Mouse (Mus musculus) embryonic facial prominence, embryonic 14.5 days (tissue): ENCODE results near the gene Ercc6. TPM values are rescaled to one million over a fixed set of nuclear protein-coding genes. Genes with fewer than 3 reads are reported as not detected.

Source experiments
- ATAC-seq: fragments of 200-750 bp; cut with Nextera tagmentation; 2 replicates; pipeline ENCODE4 v1.8.0; 2017; ENCODE audit warnings: low read depth, moderate number of reproducible peaks, moderate TSS enrichment
- DNase-seq: peaks from one replicate; pipeline ENCODE4 v3.0.0-alpha.2; 2015; ENCODE audit warnings: low spot score
- H3K27ac ChIP-seq: fragments of 300-500 bp; sonication (generic); replicated peaks from 2 replicates; pipeline ENCODE4 v1.5.1; 2014; ENCODE audit warnings: low read depth, mild to moderate bottlenecking, low read length, moderate library complexity
- H3K27me3 ChIP-seq: fragments of 300-500 bp; sonication (generic); replicated peaks from 2 replicates; pipeline ENCODE4 v1.6.1; 2014; ENCODE audit warnings: low read length; ENCODE audit not compliant: control insufficient read depth, insufficient read depth
- H3K36me3 ChIP-seq: fragments of 300-500 bp; sonication (generic); 2 replicates; pipeline ENCODE4 v1.6.1; 2014; ENCODE audit warnings: low read length, mixed read lengths; ENCODE audit not compliant: control insufficient read depth, insufficient read depth
- H3K4me1 ChIP-seq: fragments of 300-500 bp; sonication (generic); 2 replicates; pipeline ENCODE4 v1.6.1; 2014; ENCODE audit warnings: antibody characterized with exemption, low read length; ENCODE audit not compliant: control insufficient read depth, insufficient read depth
- H3K4me2 ChIP-seq: fragments of 300-500 bp; sonication (generic); 2 replicates; pipeline ENCODE4 v1.6.1; 2014; ENCODE audit warnings: low read depth, mild to moderate bottlenecking, low read length, moderate library complexity, mixed read lengths
- H3K4me3 ChIP-seq: fragments of 300-500 bp; sonication (generic); 2 replicates; pipeline ENCODE4 v1.5.1; 2014; ENCODE audit warnings: low read depth, mild to moderate bottlenecking, low read length
- H3K9ac ChIP-seq: fragments of 300-500 bp; sonication (generic); 2 replicates; pipeline ENCODE4 v1.6.1; 2014; ENCODE audit warnings: low read depth, mild to moderate bottlenecking, low read length, moderate library complexity, mixed read lengths
- H3K9me3 ChIP-seq: fragments of 300-500 bp; sonication (generic); 2 replicates; pipeline ENCODE4 v1.6.1; 2016; ENCODE audit warnings: low read length; ENCODE audit not compliant: control insufficient read depth
- WGBS: fragments of 180-500 bp; shearing (Covaris S2); extraction: QIAGEN DNeasy Blood & Tissue Kit; methylation state at CpG from one replicate; pipeline ENCODE4 v1.1.7; 2014; 5-methylcytosine and 5-hydroxymethylcytosine counted together
- polyA plus RNA-seq: library from polyadenylated mRNA; unstranded; fragments of >200 nt; fragmentation: Nextera tagmentation; extraction: Ambion mirVana; gene quantifications from 2 replicates; pipeline ENCODE4 v1.2.1, GENCODE M21; 2014

Gene Ercc6
- polyA plus RNA-seq, 1 experiment from 2014 or later, result 13.4 TPM

DNA sequence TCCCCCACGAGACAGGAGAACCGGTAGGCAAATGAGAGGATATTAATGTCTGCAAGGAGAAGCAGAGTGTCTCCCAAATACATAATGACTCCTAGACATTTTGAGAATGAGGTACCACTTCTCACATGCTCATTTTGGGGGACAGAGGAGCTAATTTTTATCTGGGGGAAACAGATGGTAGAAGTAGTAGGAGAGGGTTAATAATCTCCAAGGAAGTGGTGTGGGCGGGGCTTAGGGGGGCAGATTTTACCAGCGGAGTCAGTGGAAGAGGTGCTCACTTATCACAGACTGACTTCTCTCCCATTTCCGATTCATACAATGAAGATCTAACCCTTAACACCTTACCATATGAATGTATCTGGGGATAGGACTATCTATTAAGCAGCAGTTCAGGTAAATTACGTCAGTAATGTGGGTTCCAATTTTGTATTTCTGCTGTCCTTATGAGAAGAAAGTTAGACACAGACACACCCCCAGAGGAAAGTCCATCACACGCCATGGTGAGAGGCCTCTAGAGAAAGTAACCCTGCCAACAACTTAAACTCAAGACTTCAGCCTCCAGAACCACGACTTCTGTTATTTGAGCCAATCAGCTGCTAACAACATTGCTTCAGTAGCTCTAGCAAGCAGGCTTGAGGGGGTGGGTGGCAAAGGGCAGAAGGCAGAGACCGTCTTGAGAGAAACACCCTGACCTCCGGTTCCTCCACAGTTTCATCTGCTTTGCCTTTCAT, 5.1 kb upstream of the Ercc6 start:
- ATAC-seq (no peak), DNase-seq (no peak)
- no peak overlapping the region for H3K9ac ChIP-seq
- no peak overlapping the region for H3K27ac ChIP-seq
- H3K4me2 ChIP-seq, result no peak overlapping the region
- no peaks in the 10 kb centered on the region for H3K27me3 ChIP-seq
- no peaks in the 10 kb centered on the region for H3K4me1 ChIP-seq
- H3K9me3 ChIP-seq, result no peaks in the 10 kb centered on the region
- H3K36me3 ChIP-seq, result no peaks in the 10 kb centered on the region
- H3K4me3 ChIP-seq, result no peak overlapping the region
- WGBS, result 64% methylated on average over 10 of the region's 10 CpGs

DNA sequence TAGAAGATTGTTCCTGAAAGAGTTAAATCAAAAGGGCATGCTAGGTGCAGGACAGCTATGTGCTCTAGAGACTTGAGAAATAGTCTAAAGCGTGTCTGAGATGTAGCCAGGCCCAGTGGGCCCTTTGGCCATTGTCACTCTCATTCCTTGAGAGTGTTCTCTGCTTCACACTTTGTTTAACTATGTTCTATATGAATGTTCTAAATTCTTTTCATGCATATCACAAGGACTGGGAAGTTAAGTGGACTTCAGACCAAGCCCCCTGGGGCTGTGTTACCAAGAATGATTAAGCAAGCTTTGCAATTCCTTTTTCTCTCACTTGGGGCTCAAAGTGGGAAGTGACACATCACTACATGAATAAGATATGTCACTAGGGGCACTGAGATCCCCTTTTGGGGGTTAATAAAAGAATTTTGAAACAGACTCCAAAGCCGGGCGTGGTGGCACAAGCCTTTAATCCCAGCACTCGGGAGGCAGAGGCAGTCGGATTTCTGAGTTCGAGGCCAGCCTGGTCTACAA, 3.8 kb upstream of the Ercc6 start:
- Histone ChIP-seq H3K36me3 (no peaks in the 10 kb centered on the region), H3K9me3 (no peaks in the 10 kb centered on the region), H3K27me3 (no peaks in the 10 kb centered on the region), H3K4me1 (peaks cover 6% of the 10 kb centered on the region; the same call in 1 of the 2 replicates), H3K4me2 (no peak overlapping the region), H3K9ac (no peak overlapping the region), H3K4me3 (no peak overlapping the region), H3K27ac (no peak overlapping the region)
- WGBS, result 82% methylated on average over 6 of the region's 6 CpGs
- DNase-seq (no peak), ATAC-seq (no peak)

- DNase-seq (no peak), ATAC-seq (no peak)
- H3K36me3 ChIP-seq, result peaks cover 16% of the 10 kb centered on the region; the same call in 1 of the 2 replicates
- H3K27me3 ChIP-seq, result no peaks in the 10 kb centered on the region
- no peaks in the 10 kb centered on the region for H3K9me3 ChIP-seq
- WGBS, result 43% methylated on average over 9 of the region's 9 CpGs
- peaks cover 8% of the 10 kb centered on the region; the same call in 1 of the 2 replicates for H3K4me1 ChIP-seq
- peak overlapping the region; percentile 61 for H3K4me2 ChIP-seq
- no peak overlapping the region for H3K27ac ChIP-seq
- H3K4me3 ChIP-seq, result peak overlapping the region; percentile 87
- H3K9ac ChIP-seq, result peak overlapping the region; percentile 82
These were observed 409 bp upstream of the Ercc6 start for GRCm38 (mm10) chr14:32512912-32513311.

- 83% methylated on average over 1 of the region's 1 CpGs for WGBS
- ATAC-seq (no peak), DNase-seq (no peak)
- H3K4me2 ChIP-seq, result no peak overlapping the region
- no peaks in the 10 kb centered on the region for H3K9me3 ChIP-seq
- peaks cover 42% of the 10 kb centered on the region for H3K36me3 ChIP-seq
- H3K27me3 ChIP-seq, result no peaks in the 10 kb centered on the region
- H3K27ac ChIP-seq, result no peak overlapping the region
- H3K4me3 ChIP-seq, result no peak overlapping the region
- no peak overlapping the region for H3K9ac ChIP-seq
- peaks cover 8% of the 10 kb centered on the region; the same call in 1 of the 2 replicates for H3K4me1 ChIP-seq
These were observed 2.8 kb downstream of the Ercc6 start for GRCm38 (mm10) chr14:32516086-32516485.

DNA sequence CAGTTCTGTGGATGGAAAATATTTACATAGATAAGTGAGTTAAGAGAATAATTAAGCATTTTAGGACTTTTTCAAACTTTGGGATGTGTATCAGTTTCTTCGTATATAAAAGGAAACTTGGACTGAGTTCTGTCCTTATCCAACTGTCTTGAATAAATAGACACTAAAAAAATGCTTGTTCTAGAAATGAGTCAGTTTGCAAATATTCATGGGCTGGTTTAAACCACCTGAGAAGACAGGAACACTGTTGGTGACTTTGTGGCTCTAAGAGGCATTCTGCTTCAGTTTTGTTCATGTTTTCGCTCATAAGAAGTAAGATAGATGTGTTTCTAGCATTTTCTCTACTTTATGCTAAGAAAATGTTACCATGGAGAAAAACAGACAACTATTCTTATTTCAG, 5.2 kb downstream of the Ercc6 start:
- peaks cover 13% of the 10 kb centered on the region for H3K4me1 ChIP-seq
- no peak overlapping the region for H3K4me3 ChIP-seq
- peaks cover 59% of the 10 kb centered on the region for H3K36me3 ChIP-seq
- no peaks in the 10 kb centered on the region for H3K27me3 ChIP-seq
- H3K9me3 ChIP-seq, result no peaks in the 10 kb centered on the region
- WGBS, result 92% methylated on average over 2 of the region's 2 CpGs
- ATAC-seq, result no peak
- no peak overlapping the region for H3K4me2 ChIP-seq
- no peak overlapping the region for H3K9ac ChIP-seq
- no peak overlapping the region for H3K27ac ChIP-seq
- no peak for DNase-seq

GRCm38 (mm10) chr14:32520400-32520926, 7.1 kb downstream of the Ercc6 start:
- Histone ChIP-seq H3K27ac (no peak overlapping the region), H3K36me3 (peaks cover 59% of the 10 kb centered on the region), H3K9me3 (no peaks in the 10 kb centered on the region), H3K9ac (no peak overlapping the region), H3K27me3 (no peaks in the 10 kb centered on the region), H3K4me2 (no peak overlapping the region), H3K4me1 (peaks cover 6% of the 10 kb centered on the region; the same call in 1 of the 2 replicates), H3K4me3 (no peak overlapping the region)
- DNase-seq, result no peak
- WGBS, result 57% methylated on average over 7 of the region's 7 CpGs
- 0 out of 2 replicates have a peak, but pooled peaks have one; percentile 37 for ATAC-seq

DNA sequence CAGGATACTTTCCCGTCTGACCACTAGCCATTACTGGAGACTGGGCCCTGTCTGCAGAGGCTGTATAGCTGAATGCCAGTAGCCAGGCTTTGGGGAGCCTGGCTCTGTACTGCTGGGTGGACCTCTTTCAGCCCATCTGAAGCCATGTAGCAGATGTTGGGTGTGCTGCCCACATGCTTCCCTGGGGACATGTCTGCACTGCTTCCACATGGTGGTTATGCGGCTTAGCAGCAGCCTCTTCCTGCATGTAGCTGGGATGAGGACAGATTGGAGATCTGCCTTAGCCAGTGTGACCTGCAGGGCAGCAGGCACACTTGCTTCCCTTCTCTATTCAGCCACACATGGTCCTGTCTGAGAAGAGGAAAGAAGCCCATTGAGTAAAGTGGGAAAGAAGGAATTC, 9.0 kb downstream of the Ercc6 start:
- Histone ChIP-seq H3K4me1 (peaks cover 6% of the 10 kb centered on the region; the same call in 1 of the 2 replicates), H3K9ac (no peak overlapping the region), H3K27me3 (no peaks in the 10 kb centered on the region), H3K27ac (no peak overlapping the region), H3K36me3 (peaks cover 66% of the 10 kb centered on the region), H3K4me2 (no peak overlapping the region), H3K4me3 (no peak overlapping the region), H3K9me3 (no peaks in the 10 kb centered on the region)
- DNase-seq (no peak), ATAC-seq (no peak)
- WGBS, result 59% methylated on average over 2 of the region's 2 CpGs

DNA sequence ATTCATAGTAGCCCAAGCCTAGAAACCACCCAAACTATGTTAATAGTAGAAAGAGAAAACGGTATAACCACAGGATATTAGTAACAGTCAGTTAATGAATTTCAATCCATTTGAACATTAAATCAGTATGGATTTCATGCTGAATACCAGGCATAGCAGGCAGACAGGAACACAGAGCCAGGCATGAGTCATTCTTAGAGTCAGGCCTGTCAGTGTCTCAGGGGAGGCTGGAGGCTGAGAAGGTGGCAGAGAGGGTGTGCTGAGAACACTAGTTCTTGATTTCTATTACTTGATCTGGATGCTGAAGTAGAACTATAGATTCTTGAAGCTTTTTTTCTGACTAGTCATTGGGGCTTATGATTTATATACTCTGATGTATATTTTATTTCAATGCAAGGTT, 10.8 kb downstream of the Ercc6 start:
- Histone ChIP-seq H3K4me1 (peaks cover 6% of the 10 kb centered on the region; the same call in 1 of the 2 replicates), H3K4me2 (no peak overlapping the region), H3K4me3 (no peak overlapping the region), H3K9ac (no peak overlapping the region), H3K36me3 (peaks cover 67% of the 10 kb centered on the region), H3K27me3 (no peaks in the 10 kb centered on the region), H3K27ac (no peak overlapping the region), H3K9me3 (no peaks in the 10 kb centered on the region)
- peak; percentile 22 for DNase-seq
- 52% methylated on average over 1 of the region's 1 CpGs for WGBS
- ATAC-seq, result no peak
